Mouse (Mus musculus) hindbrain, embryonic 11.5 days (tissue): ENCODE results near the gene Crocc. TPM values are rescaled to one million over a fixed set of nuclear protein-coding genes. Genes with fewer than 3 reads are reported as not detected.
A peak's percentile ranks its signal among the peaks of the same experiment; 100 is the strongest.

Experiments
- ATAC-seq: fragments of 200-750 bp; cut with Nextera tagmentation; 2 replicates; pipeline ENCODE4 v1.8.0; 2017; ENCODE audit warnings: mild to moderate bottlenecking, moderate TSS enrichment, moderate library complexity; ENCODE audit not compliant: low FRiP score
- DNase-seq: peaks from one replicate; pipeline ENCODE4 v3.0.0-alpha.2; 2015; ENCODE audit warnings: low spot score
- H3K27ac ChIP-seq: fragments of 300-500 bp; sonication (generic); 2 replicates; pipeline ENCODE4 v1.5.1; 2014; ENCODE audit warnings: mild to moderate bottlenecking, low read depth, low read length
- H3K27me3 ChIP-seq: fragments of 300-500 bp; sonication (generic); 2 replicates; pipeline ENCODE4 v1.6.1; 2014; ENCODE audit warnings: mild to moderate bottlenecking, low read length, moderate library complexity, mixed read lengths; ENCODE audit not compliant: control insufficient read depth, insufficient read depth
- H3K36me3 ChIP-seq: fragments of 300-500 bp; sonication (generic); 2 replicates; pipeline ENCODE4 v1.6.1; 2014; ENCODE audit warnings: mild to moderate bottlenecking, low read length, moderate library complexity, mixed read lengths; ENCODE audit not compliant: control insufficient read depth, insufficient read depth
- H3K4me1 ChIP-seq: fragments of 300-500 bp; sonication (generic); replicated peaks from 2 replicates; pipeline ENCODE4 v1.6.1; 2014; ENCODE audit warnings: low read length, mixed read lengths; ENCODE audit not compliant: control insufficient read depth, insufficient read depth
- H3K4me2 ChIP-seq: fragments of 300-500 bp; sonication (generic); replicated peaks from 2 replicates; pipeline ENCODE4 v1.6.1; 2014; ENCODE audit warnings: mild to moderate bottlenecking, low read depth, low read length
- H3K4me3 ChIP-seq: fragments of 300-500 bp; sonication (generic); 2 replicates; pipeline ENCODE4 v1.5.1; 2014; ENCODE audit warnings: low read depth, low read length
- H3K9ac ChIP-seq: fragments of 300-500 bp; sonication (generic); 2 replicates; pipeline ENCODE4 v1.6.1; 2014; ENCODE audit warnings: low read depth, low read length
- H3K9me3 ChIP-seq: fragments of 300-500 bp; sonication (generic); 2 replicates; pipeline ENCODE4 v1.6.1; 2016; ENCODE audit warnings: low read length; ENCODE audit not compliant: control insufficient read depth
- WGBS: fragments of 180-500 bp; shearing (Covaris S2); extraction: QIAGEN DNeasy Blood & Tissue Kit; methylation state at CpG from one replicate; pipeline ENCODE4 v1.1.7; 2014; 5-methylcytosine and 5-hydroxymethylcytosine counted together
- polyA plus RNA-seq: library from polyadenylated mRNA; unstranded; fragments of >200 nt; fragmentation: Nextera tagmentation; extraction: Ambion mirVana; gene quantifications from 2 replicates; pipeline ENCODE4 v1.2.1, GENCODE M21; 2014

Crocc gene
- polyA plus RNA-seq, 1 experiment from 2014 or later, result 7.6 TPM

GRCm38 (mm10) chr4:140992215-140992614 is 68.1 kb downstream of the Crocc start:
- Histone ChIP-seq H3K9ac (no peak overlapping the region), H3K4me1 (no peaks in the 10 kb centered on the region), H3K27ac (no peak overlapping the region), H3K9me3 (no peaks in the 10 kb centered on the region), H3K4me3 (no peak overlapping the region), H3K36me3 (peaks cover 10% of the 10 kb centered on the region), H3K4me2 (no peak overlapping the region), H3K27me3 (no peaks in the 10 kb centered on the region)
- ATAC-seq, result no peak
- DNase-seq, result no peak
- WGBS, result 82% methylated on average over 20 of the region's 20 CpGs

- no peak overlapping the region for H3K4me3 ChIP-seq
- H3K9me3 ChIP-seq, result no peaks in the 10 kb centered on the region
- no peak for DNase-seq
- no peak overlapping the region for H3K9ac ChIP-seq
- H3K27ac ChIP-seq, result no peak overlapping the region
- no peaks in the 10 kb centered on the region for H3K27me3 ChIP-seq
- H3K36me3 ChIP-seq, result no peaks in the 10 kb centered on the region; the same call in 1 of the 2 replicates
- H3K4me2 ChIP-seq, result no peak overlapping the region
- H3K4me1 ChIP-seq, result no peaks in the 10 kb centered on the region
- no peak for ATAC-seq
- 91% methylated on average over 14 of the region's 14 CpGs for WGBS
Observed at GRCm38 (mm10) chr4:140989447-140989846, 70.9 kb downstream of the Crocc start.

GRCm38 (mm10) chr4:140988706-140989290 is 71.6 kb downstream of the Crocc start:
- Histone ChIP-seq H3K9me3 (no peaks in the 10 kb centered on the region), H3K27ac (no peak overlapping the region), H3K4me1 (no peaks in the 10 kb centered on the region), H3K4me2 (no peak overlapping the region), H3K27me3 (no peaks in the 10 kb centered on the region), H3K36me3 (no peaks in the 10 kb centered on the region; the same call in 1 of the 2 replicates), H3K4me3 (no peak overlapping the region), H3K9ac (no peak overlapping the region)
- WGBS, result 75% methylated on average over 7 of the region's 7 CpGs
- no peak for DNase-seq
- no peak for ATAC-seq

- H3K4me2 ChIP-seq, result peak overlapping the region; percentile 74
- H3K27ac ChIP-seq, result no peak overlapping the region
- ATAC-seq (no peak), DNase-seq (no peak)
- H3K36me3 ChIP-seq, result no peaks in the 10 kb centered on the region
- no peaks in the 10 kb centered on the region for H3K4me1 ChIP-seq
- 41% methylated on average over 7 of the region's 7 CpGs for WGBS
- no peaks in the 10 kb centered on the region for H3K9me3 ChIP-seq
- peak overlapping the region; percentile 94 for H3K4me3 ChIP-seq
- peak overlapping the region; percentile 92 for H3K9ac ChIP-seq
- H3K27me3 ChIP-seq, result no peaks in the 10 kb centered on the region
Observed at GRCm38 (mm10) chr4:140987476-140987875, 72.9 kb downstream of the Crocc start.

GRCm38 (mm10) chr4:140986711-140987395 is 73.5 kb downstream of the Crocc start, which contains the start of gene Atp13a2:
Gene Atp13a2, plus strand, starts transcription at chr4:140986873.
- peak within 1 kb of the TSS; percentile 94 for H3K4me3 ChIP-seq
- WGBS, result 1% methylated on average over 52 of the region's 58 CpGs
- peak within 1 kb of the TSS; percentile 92 for H3K9ac ChIP-seq
- no peaks in the 10 kb centered on the region for H3K4me1 ChIP-seq
- ATAC-seq, result peak; percentile 93
- H3K27me3 ChIP-seq, result no peaks in the 10 kb centered on the region
- no peaks in the 10 kb centered on the region for H3K9me3 ChIP-seq
- H3K27ac ChIP-seq, result peak within 1 kb of the TSS; percentile 66
- peak within 1 kb of the TSS; percentile 74 for H3K4me2 ChIP-seq
- DNase-seq, result peak; percentile 94
- H3K36me3 ChIP-seq, result no peaks in the 10 kb centered on the region

- WGBS, result 34% methylated on average over 14 of the region's 15 CpGs
- no peaks in the 10 kb centered on the region for H3K27me3 ChIP-seq
- H3K4me3 ChIP-seq, result peak overlapping the region; percentile 94
- DNase-seq, result peak; percentile 25
- no peaks in the 10 kb centered on the region for H3K4me1 ChIP-seq
- no peaks in the 10 kb centered on the region for H3K9me3 ChIP-seq
- H3K4me2 ChIP-seq, result peak overlapping the region; percentile 74
- H3K9ac ChIP-seq, result peak overlapping the region; percentile 92
- H3K27ac ChIP-seq, result peak overlapping the region; percentile 66
- no peaks in the 10 kb centered on the region for H3K36me3 ChIP-seq
- ATAC-seq, result peak; percentile 25
Observed at GRCm38 (mm10) chr4:140986024-140986710, 74.2 kb downstream of the Crocc start.

GRCm38 (mm10) chr4:140984544-140984943 is 75.8 kb downstream of the Crocc start:
- 86% methylated on average over 6 of the region's 6 CpGs for WGBS
- Histone ChIP-seq H3K4me2 (no peak overlapping the region), H3K4me1 (no peaks in the 10 kb centered on the region), H3K4me3 (no peak overlapping the region), H3K27me3 (no peaks in the 10 kb centered on the region), H3K36me3 (no peaks in the 10 kb centered on the region), H3K9ac (no peak overlapping the region), H3K9me3 (no peaks in the 10 kb centered on the region), H3K27ac (no peak overlapping the region)
- no peak for ATAC-seq
- no peak for DNase-seq

GRCm38 (mm10) chr4:140983442-140983841 is 76.9 kb downstream of the Crocc start:
- ATAC-seq, result no peak
- 22% methylated on average over 9 of the region's 9 CpGs for WGBS

More at GRCm38 (mm10) chr4:140983442-140983841, 76.9 kb downstream of the Crocc start:
- Histone ChIP-seq H3K36me3 (peaks cover 5% of the 10 kb centered on the region; the same call in 1 of the 2 replicates), H3K9me3 (no peaks in the 10 kb centered on the region), H3K4me3 (no peak overlapping the region), H3K4me1 (no peaks in the 10 kb centered on the region), H3K27ac (no peak overlapping the region), H3K4me2 (no peak overlapping the region), H3K27me3 (no peaks in the 10 kb centered on the region), H3K9ac (no peak overlapping the region)
- DNase-seq, result no peak
